In the genomic region with DNA sequence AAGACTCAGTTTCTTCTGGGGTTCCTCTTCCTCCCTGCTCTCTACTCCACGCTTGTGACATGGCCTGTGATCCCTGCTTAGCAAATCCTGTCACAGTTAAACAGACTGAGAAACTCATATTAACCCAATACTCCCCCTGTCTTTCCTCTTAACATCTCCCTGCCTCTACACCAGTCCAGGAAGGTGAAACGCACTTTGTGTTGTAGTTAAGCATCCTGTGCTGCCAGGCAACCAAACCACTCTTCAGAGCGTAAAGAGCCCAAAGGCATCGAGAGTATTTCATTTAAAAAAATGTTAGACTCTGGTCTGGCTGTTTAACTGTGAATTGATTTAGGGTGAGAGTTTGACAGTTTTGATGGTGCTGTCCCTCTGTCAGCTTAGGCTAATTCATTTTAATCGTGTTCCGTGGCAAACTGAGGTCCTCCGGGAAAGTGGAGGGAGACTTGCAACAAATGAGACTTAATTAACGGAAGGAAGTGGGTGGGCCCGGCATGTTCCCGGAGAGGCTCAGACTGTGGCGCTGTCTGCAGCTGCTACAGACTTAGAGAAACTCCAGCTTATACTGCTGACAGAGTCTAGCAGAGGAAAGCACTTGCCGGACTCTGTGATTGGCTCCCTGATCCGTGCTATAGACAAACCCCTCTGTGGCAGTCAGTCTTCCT, we compare ENCODE assay signal across 9 mouse cellular contexts. TPM values are rescaled to one million over a fixed set of nuclear protein-coding genes. Genes with fewer than 3 reads are reported as not detected.
DNase-seq lines count a peak whose midpoint lies in the region; ATAC-seq lines count a peak whose summit lies in the region.
"Had no signal": no experiment of that assay in that cellular context is flagged by ENCODE, and none has a peak within 500 bp of the region (broad histone marks: within the 10 kb centered on the region; RNA-seq: fewer than 3 reads in every experiment).

No protein-coding gene starts in this region.

- no peak overlapping the region for H3K4me3 ChIP-seq in embryonic facial prominence, embryonic 15.5 days (replicated peaks)
- H3K4me3 ChIP-seq in lung, embryonic 16.5 days (ENCODE audit: low read length), result no peak overlapping the region

- H3K4me2 ChIP-seq in embryonic facial prominence, embryonic 15.5 days (replicated peaks), result peak overlapping the region; percentile 35; the same call in 1 of the 2 replicates
- H3K4me2 ChIP-seq in lung, embryonic 16.5 days (ENCODE audit: low read depth, low read length), result peak overlapping the region; percentile 30

- H3K27me3 ChIP-seq in embryonic facial prominence, embryonic 15.5 days, result no peaks in the 10 kb centered on the region
- no peaks in the 10 kb centered on the region for H3K27me3 ChIP-seq in lung, embryonic 16.5 days (ENCODE audit: control insufficient read depth, insufficient read depth, low read depth, low read length)

- peaks cover 6% of the 10 kb centered on the region for H3K4me1 ChIP-seq in embryonic facial prominence, embryonic 15.5 days
- H3K4me1 ChIP-seq in lung, embryonic 16.5 days (replicated peaks; ENCODE audit: control insufficient read depth, insufficient read depth, low read length), result 0 out of 2 replicates have a peak, but pooled peaks cover 4% of the 10 kb centered on the region

- H3K9ac ChIP-seq in embryonic facial prominence, embryonic 15.5 days, result 0 out of 2 replicates have a peak overlapping the region, but pooled peaks have one; percentile 3
- H3K9ac ChIP-seq in lung, embryonic 16.5 days (ENCODE audit: low read length), result no peak overlapping the region
- H3K9ac ChIP-seq: liver, embryonic 14.5 days had no signal

- DNase-seq in right cerebral cortex, postnatal 10 days (ENCODE audit: low spot score in 2 of 2), result peak; percentile 52 to 55
- no peak for DNase-seq in right cerebral cortex, postnatal 25 days
- peak; percentile 57 for DNase-seq in thymus, postnatal 25 days
- DNase-seq in cerebellum, adult 9-11 months, result no peak

- H3K36me3 ChIP-seq in embryonic facial prominence, embryonic 15.5 days, result no peaks in the 10 kb centered on the region
- H3K36me3 ChIP-seq in lung, embryonic 16.5 days (ENCODE audit: control insufficient read depth, insufficient read depth, low read length), result no peaks in the 10 kb centered on the region

- no peaks in the 10 kb centered on the region for H3K9me3 ChIP-seq in embryonic facial prominence, embryonic 15.5 days (replicated peaks)
- H3K9me3 ChIP-seq in lung, embryonic 16.5 days (ENCODE audit: control insufficient read depth, low read length), result no peaks in the 10 kb centered on the region

- no peak overlapping the region; the same call in 1 of the 2 replicates for H3K27ac ChIP-seq in embryonic facial prominence, embryonic 15.5 days (replicated peaks)
- peak overlapping the region; percentile 41; the same call in 1 of the 2 replicates for H3K27ac ChIP-seq in lung, embryonic 16.5 days (ENCODE audit: low read length)
- H3K27ac ChIP-seq: liver, embryonic 14.5 days had no signal

- ATAC-seq in embryonic facial prominence, embryonic 15.5 days (ENCODE audit: insufficient number of reproducible peaks, low FRiP score, low TSS enrichment, low read depth), result no peak
- ATAC-seq in inflammation-experienced regulatory T-cells, adult 6 months, result peak; percentile 86
- ATAC-seq in lung, embryonic 16.5 days (ENCODE audit: low read depth), result peak; percentile 85
- no peak for ATAC-seq in cerebellum, adult (ENCODE audit: insufficient number of reproducible peaks, low FRiP score, low TSS enrichment)

- 7% methylated on average over 13 of the region's 13 CpGs for WGBS in embryonic facial prominence, embryonic 15.5 days
- WGBS in lung, embryonic 16.5 days, result 8% methylated on average over 13 of the region's 13 CpGs

RNA-seq across cellular contexts. Expression of gene Acacb, which starts 52.9 kb away (rescaled TPM):
- 2.0 and 2.6 TPM in 2 replicates for polyA plus RNA-seq in embryonic facial prominence, embryonic 15.5 days (2015; fragmentation: Nextera tagmentation; extraction: Ambion mirVana)
- polyA plus RNA-seq in inflammation-experienced regulatory T-cells, adult 6 months (2017; shearing (Covaris generic)), result 1 to 10 TPM; 1.3 to 4.5 (median 1.7) TPM
- polyA plus RNA-seq in lung, embryonic 16.5 days (2015; fragmentation: Nextera tagmentation; extraction: Ambion mirVana), result 2.0 and 2.3 TPM in 2 replicates

Comparison
In these comparisons a context has a peak if more than half of its experiments do, and no peak if none do; other contexts are left out.
1. DNase-seq: peak in right cerebral cortex, postnatal 10 days (2 of 2) and thymus, postnatal 25 days (single experiment); none in right cerebral cortex, postnatal 25 days (single experiment) and cerebellum, adult 9-11 months (single experiment).
2. ATAC-seq: peak in inflammation-experienced regulatory T-cells, adult 6 months (single experiment) and lung, embryonic 16.5 days (single experiment); none in embryonic facial prominence, embryonic 15.5 days (single experiment) and cerebellum, adult (single experiment).